Mouse (Mus musculus): ENCODE results near the gene Prkcsh.

Gene Prkcsh

DNA sequence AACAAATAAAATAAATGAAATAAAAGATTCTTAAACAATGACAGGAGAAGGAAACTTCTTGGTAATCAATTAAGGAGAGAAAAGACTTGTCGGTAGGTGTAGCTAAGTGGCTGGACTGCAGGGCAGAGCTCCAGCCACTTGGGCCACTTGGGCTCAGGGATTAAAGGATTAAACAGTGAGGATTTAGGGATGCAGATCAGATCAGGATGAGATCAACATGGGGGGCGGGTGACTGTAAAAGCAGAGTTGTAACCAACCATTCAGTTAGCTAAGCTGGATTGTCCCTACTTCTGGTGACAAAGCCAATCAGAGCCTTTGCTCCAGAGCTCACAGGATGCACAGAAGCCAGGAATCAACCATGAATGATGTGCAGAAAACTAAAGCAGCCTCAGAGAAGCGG, 18.7 kb upstream of the Prkcsh start:
- in situ Hi-C loops (cut with MboI; ENCODE audit: low sequenced_read_pairs) = no loop called here

GRCm38 (mm10) chr9:21987592-21988342, 14.8 kb upstream of the Prkcsh start:
- in situ Hi-C loops (cut with MboI; ENCODE audit: low sequenced_read_pairs) = no loop called here

- in situ Hi-C loops (cut with MboI; ENCODE audit: low sequenced_read_pairs) = no loop called here
Observed at GRCm38 (mm10) chr9:21988421-21989101, 14.0 kb upstream of the Prkcsh start.

DNA sequence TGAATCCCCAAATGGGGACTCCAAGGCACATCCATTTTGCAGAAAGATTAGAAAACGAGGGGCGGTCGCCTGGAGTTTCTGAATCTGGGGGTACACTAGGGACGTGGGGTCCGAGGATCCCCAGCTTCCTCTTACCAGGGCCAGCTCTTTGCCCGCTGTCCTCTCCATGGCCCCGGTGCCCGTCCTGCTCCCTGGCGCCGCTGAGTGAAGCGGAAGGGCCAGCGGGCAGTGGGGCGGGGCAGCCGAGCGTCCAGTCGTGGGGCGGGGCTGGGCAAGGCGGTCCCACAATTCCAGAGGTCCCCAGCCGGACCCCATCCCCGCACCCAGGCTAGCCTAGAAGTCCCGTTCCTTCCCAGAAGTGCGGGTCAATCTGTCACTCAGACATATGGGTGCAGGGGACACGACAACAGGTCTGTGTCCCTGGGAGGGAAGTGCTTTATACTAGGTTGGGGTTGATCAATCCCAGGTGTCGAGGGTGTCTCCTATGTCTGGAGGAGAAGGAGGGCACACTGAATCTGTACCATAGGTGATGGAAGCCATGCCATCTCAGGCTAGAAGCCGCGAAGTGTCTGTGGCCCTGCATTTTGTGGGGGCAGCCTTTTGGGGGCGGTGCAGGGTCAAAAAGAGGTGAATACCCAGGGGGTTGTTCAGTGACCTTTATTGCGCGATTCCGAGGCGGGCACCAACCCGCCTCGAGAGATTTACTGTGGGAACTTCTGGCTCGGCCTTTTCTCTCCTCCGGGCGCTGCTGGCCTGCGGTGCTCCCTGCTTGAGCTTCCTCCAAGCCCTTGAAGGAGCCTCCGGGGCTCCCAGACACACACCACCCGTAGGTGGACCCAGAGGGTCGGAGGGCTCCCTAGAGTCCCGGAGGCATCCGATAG, 13.1 kb upstream of the Prkcsh start, which contains the start of gene Rgl3:
TSS of gene Rgl3 (minus strand) at position 217 of the 881 bp plus-strand sequence.
- in situ Hi-C loops (cut with MboI; ENCODE audit: low sequenced_read_pairs) = no loop called here

DNA sequence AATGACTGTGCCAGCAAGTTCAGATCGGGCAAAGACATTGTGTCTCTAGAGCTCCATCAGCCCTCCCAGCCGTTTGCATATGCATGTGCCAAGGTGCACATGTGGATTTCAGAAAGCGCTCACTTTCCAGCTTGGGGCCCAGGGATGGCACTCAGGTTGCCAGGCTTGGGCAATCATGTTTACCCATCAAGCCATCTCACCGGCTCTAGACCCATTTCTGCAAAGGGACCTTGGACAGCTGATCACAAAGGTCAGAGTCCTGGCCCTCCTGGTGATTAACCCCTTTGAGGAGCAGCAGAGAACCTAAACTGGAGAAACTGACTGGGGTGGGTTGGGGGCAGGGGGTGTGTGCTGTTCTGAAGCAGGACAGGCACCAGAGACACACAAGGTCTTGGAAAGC, 10.4 kb upstream of the Prkcsh start:
- in situ Hi-C loops (cut with MboI; ENCODE audit: low sequenced_read_pairs) = no loop called here

- in situ Hi-C loops (cut with MboI; ENCODE audit: low sequenced_read_pairs) = no loop called here
Observed at GRCm38 (mm10) chr9:21996178-21996867, 6.3 kb upstream of the Prkcsh start.

DNA sequence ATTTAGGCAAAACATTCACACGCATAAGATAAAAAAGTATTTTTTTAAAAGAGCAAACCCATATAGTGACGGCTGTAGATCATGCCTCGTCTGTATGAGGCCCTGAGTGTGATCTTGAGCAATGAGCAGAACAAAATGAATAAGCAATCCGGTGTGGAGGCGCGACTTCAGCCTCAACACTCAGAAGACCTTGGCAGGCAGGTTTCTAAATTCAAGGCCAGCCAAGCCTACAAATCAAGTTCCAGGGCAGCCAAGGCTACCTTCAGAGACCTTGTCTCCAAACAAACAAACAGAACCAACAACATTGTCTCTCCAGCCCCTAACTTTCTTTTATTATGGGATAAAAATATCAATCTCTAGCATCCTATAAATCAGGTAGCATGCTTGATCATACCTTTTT, 2.3 kb upstream of the Prkcsh start:
- in situ Hi-C loops (cut with MboI; ENCODE audit: low sequenced_read_pairs) = no loop called here

DNA sequence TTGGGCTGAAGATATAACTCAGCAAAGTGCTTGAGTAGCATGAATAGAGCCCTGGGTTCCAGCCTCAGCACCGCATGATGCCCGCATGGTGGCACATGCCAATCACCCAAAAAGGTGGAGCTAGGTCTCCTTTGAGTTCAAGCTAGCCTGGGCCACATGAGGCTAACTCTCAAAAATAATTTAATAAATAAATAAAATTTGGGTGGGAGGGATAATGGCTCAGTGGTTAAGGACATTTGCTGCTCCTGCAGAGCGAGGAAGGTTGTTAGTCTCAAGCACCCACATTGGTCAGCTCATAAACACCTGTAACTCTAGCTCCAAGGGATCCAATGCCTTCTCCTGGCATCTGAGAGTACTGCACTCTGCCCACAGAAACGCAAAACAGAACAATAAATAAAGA, 973 bp upstream of the Prkcsh start:
- in situ Hi-C loops (cut with MboI; ENCODE audit: low sequenced_read_pairs) = no loop called here

DNA sequence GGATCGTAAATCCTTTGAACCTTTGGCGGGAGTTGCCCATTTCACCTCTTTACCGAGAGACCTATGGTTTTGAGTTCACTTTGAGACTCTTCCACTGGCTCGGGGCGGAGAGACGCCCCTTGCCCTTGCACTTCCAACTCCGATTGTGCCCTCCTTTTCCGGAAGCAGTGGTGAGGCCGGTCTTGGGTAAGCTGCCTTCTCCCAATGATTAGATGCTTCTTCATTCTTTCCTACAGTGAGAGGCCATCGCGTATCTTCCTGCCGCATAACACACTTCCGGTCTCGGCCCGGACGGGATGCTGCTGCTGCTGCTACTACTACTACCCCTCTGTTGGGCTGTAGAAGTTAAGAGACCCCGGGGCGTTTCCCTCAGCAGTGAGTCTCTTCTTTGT, 553 bp downstream of the Prkcsh start:
- in situ Hi-C loops (cut with MboI; ENCODE audit: low sequenced_read_pairs) = no loop called here

GRCm38 (mm10) chr9:22004546-22004945, 1.9 kb downstream of the Prkcsh start:
- in situ Hi-C loops (cut with MboI; ENCODE audit: low sequenced_read_pairs) = no loop called here

DNA sequence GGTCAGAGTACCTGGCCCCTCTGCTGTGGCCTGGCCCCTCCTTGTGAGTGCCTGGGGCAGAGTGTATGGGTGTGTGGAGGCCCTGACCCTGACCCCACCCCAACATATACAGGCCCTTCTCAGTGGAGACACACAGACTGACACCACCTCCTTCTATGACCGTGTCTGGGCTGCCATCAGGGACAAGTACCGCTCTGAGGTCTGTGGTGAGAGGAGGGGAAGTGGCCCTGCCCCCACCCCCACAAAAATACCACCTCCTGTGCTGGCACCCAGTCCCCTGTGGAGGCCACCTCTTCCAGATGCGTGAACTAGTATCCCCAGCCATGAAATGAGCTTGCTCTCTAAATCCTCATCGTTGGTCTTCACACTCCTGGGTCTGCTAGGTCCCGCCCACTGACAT, 8.4 kb downstream of the Prkcsh start:
- in situ Hi-C loops (cut with MboI; ENCODE audit: low sequenced_read_pairs) = no loop called here

DNA sequence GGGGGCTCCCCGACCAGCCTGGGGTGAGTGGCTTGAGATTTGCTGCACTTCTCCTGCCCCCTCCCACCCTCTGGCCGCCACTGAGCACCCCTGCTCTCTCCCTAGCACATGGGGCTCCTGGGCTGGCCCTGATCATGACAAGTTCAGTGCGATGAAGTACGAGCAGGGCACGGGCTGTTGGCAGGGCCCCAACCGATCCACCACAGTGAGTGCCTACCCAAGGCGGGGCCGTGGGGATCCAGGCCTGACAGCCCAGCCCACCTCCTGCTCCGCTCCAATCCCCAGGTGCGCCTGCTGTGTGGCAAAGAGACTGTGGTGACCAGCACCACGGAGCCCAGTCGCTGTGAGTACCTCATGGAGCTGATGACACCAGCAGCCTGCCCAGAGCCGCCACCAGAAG, 10.1 kb downstream of the Prkcsh start:
- in situ Hi-C loops (cut with MboI; ENCODE audit: low sequenced_read_pairs) = no loop called here

DNA sequence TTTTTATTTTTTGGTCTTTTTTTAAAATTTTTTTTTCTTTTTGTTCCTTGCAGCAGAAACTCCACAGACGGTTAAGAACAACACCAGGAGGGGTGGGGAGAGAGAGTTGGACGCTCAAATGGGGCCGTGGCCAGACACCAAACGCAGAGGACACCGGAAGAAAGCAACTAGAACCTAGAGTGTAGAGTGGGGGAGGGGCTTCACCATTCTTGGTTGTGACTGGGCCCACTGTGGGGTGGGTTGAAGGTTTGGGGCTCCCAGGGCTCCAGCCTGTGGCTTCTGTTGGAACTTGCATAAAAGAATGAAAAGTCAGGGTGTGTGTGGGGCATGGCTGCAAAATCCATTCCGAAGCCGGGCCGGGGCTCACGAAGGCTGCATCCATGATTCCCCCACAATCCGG, 13.6 kb downstream of the Prkcsh start:
- in situ Hi-C loops (cut with MboI; ENCODE audit: low sequenced_read_pairs) = no loop called here

DNA sequence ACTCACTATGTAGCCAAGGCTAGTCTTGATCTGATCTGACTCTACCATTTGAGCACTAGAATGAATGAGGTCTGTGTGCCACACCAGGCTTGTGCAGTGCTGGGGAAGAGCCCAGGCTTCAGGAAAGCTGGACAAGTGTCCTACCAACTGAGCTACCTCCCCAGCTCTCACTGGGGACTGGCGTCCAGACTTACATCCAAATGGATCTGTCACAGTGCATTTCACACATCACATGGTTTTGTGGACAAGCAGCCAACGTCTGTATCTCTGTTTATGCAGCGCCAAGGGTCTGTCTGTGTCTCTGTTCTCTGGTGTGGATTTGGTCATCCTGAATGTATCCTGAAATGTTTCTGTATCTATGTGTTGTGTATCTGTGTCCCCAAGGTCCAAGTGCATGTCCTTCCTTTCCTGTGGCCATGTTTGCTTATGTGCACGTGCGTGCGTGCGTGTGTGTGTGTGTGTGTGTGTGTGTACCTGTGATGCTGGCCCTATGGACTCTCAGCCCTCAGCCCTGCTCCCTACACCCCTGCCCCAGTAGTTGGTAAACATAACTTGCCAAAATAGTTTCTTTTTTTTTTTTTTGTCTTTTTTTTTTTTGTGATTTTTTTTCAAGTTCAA, 14.7 kb downstream of the Prkcsh start:
- in situ Hi-C loops (cut with MboI; ENCODE audit: low sequenced_read_pairs) = no loop called here

DNA sequence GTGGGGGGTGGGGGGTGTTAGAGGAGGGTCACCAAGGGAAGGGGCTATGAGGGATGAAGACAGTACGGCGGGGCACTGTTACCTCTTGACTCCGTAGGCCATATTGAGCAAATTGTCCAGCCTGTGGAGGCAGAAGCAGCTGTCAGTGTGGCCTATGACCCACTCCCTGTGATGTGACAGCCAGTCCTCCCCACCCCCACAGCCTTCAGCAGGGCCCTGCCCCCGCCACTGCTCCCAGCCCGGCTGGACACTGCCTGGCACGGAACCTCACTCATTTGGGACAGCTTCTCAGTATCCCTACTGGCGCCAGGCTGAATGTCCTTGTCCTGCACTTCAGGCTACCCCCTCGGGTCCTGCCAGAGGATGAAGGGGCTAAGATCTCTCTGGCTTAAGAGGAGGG, 22.0 kb downstream of the Prkcsh start:
- in situ Hi-C loops (cut with MboI; ENCODE audit: low sequenced_read_pairs) = no loop called here

GRCm38 (mm10) chr9:22028467-22028866, 25.9 kb downstream of the Prkcsh start:
- in situ Hi-C loops (cut with MboI; ENCODE audit: low sequenced_read_pairs) = no loop called here

DNA sequence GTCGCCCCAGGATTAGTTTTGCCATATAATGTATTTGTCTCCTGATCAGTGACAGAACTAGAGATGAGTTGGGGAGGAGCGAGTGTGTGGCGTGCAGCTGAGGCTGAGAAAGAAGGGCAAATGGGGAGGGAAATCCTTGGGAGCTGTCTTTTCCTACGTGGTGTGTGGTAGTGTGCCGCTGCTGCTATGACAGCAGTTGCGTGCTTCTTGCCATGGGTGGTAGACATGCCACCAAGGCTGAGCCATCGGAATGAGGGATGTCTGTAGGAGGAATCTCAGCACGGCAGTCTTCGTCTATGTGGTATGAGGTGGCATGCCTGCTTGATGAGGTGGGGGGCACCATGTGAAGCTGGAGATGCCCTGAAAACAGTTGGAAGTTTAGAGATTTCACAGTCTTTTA, 27.8 kb downstream of the Prkcsh start:
- in situ Hi-C loops (cut with MboI; ENCODE audit: low sequenced_read_pairs) = no loop called here

DNA sequence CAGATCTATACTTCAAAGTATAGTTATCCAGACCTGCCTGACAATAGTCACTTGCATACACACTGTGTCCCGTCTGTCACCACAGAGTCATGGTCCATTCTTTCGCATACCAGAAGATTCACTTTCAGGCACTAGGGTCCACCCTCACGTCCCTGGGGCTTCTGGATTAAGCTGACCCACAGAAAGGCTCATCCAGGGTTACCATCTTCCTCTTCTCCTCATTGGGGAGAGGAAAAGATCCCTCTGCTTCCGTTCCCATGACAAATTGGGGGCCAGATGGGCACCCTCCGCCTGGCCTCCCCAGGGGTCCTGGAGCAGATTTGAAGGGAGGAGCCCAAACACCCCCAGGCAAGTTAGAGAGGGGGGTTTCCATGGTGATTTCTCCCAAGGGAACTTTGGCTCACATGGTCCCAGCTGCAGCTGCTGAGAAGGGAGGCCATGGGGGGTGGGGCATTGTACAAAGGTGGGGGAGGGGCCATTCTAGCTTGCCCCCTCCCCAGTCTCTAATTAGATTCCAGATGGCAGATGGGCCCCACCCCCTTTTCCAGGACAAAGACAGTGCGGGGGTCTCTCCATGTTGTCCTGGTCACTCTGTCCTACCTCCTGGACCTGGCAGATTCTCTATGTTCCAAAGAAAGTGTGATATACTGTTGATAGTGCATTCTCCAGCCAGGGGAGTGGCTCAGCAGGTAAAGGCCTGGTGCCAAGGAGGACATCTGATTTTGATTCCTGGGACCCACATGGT, 32.9 kb downstream of the Prkcsh start:
- in situ Hi-C loops (cut with MboI; ENCODE audit: low sequenced_read_pairs) = no loop called here

GRCm38 (mm10) chr9:22037826-22038225, 35.2 kb downstream of the Prkcsh start:
- in situ Hi-C loops (cut with MboI; ENCODE audit: low sequenced_read_pairs) = no loop called here

- in situ Hi-C loops (cut with MboI; ENCODE audit: low sequenced_read_pairs) = no loop called here
Observed at GRCm38 (mm10) chr9:22041832-22042231, 39.2 kb downstream of the Prkcsh start.
